Mouse (Mus musculus) midbrain, embryonic 11.5 days (tissue): ENCODE data around the gene Serf2. TPM values are rescaled to one million over a fixed set of nuclear protein-coding genes. Genes with fewer than 3 reads are reported as not detected.
"Not testable (repeated sequence)": the region's sequence is repeated elsewhere in the genome, so short reads cannot be mapped to it uniquely, and the experiment has no call there.

Experiments
- ATAC-seq: fragments of 200-750 bp; cut with Nextera tagmentation; 2 replicates; pipeline ENCODE4 v1.8.0; 2017; ENCODE audit warnings: moderate TSS enrichment, moderate library complexity; ENCODE audit not compliant: low FRiP score
- DNase-seq: peaks from one replicate; pipeline ENCODE4 v3.0.0; 2015; ENCODE audit warnings: low spot score; ENCODE audit errors: missing footprints
- H3K27ac ChIP-seq: fragments of 300-500 bp; sonication (generic); 2 replicates; pipeline ENCODE4 v1.5.1; 2014; ENCODE audit warnings: low read depth, low read length
- H3K27me3 ChIP-seq: fragments of 300-500 bp; sonication (generic); 2 replicates; pipeline ENCODE4 v1.6.1; 2014; ENCODE audit warnings: mild to moderate bottlenecking, low read length, moderate library complexity, mixed read lengths; ENCODE audit not compliant: control insufficient read depth, insufficient read depth
- H3K36me3 ChIP-seq: fragments of 300-500 bp; sonication (generic); 2 replicates; pipeline ENCODE4 v1.6.1; 2014; ENCODE audit warnings: mild to moderate bottlenecking, low read length, moderate library complexity, mixed read lengths; ENCODE audit not compliant: control insufficient read depth, insufficient read depth
- H3K4me1 ChIP-seq: fragments of 300-500 bp; sonication (generic); 2 replicates; pipeline ENCODE4 v1.6.1; 2014; ENCODE audit warnings: low read length; ENCODE audit not compliant: control insufficient read depth, insufficient read depth
- H3K4me2 ChIP-seq: fragments of 300-500 bp; sonication (generic); 2 replicates; pipeline ENCODE4 v1.6.1; 2014; ENCODE audit warnings: mild to moderate bottlenecking, moderate library complexity
- H3K4me3 ChIP-seq: fragments of 300-500 bp; sonication (generic); 2 replicates; pipeline ENCODE4 v1.5.1; 2014; ENCODE audit warnings: low read depth, low read length
- H3K9ac ChIP-seq: fragments of 300-500 bp; sonication (generic); 2 replicates; pipeline ENCODE4 v1.6.1; 2014; ENCODE audit warnings: low read length
- H3K9me3 ChIP-seq: fragments of 300-500 bp; sonication (generic); 2 replicates; pipeline ENCODE4 v1.6.1; 2016; ENCODE audit warnings: low read length; ENCODE audit not compliant: control insufficient read depth
- WGBS: fragments of 180-500 bp; shearing (Covaris S2); extraction: QIAGEN DNeasy Blood & Tissue Kit; methylation state at CpG from one replicate; pipeline ENCODE4 v1.1.7; 2014; 5-methylcytosine and 5-hydroxymethylcytosine counted together
- polyA plus RNA-seq: library from polyadenylated mRNA; unstranded; fragments of >200 nt; fragmentation: Nextera tagmentation; extraction: Ambion mirVana; gene quantifications from 2 replicates; pipeline ENCODE4 v1.2.1, GENCODE M21; 2014

The Serf2 gene
- polyA plus RNA-seq, 1 experiment from 2014 or later: 471 TPM

- Histone ChIP-seq H3K9me3 (no peaks in the 10 kb centered on the region), H3K9ac (peak overlapping the region; percentile 56; the same call in 1 of the 2 replicates), H3K27me3 (no peaks in the 10 kb centered on the region), H3K4me2 (peak overlapping the region; percentile 64), H3K36me3 (no peaks in the 10 kb centered on the region), H3K27ac (no peak overlapping the region; the same call in 1 of the 2 replicates), H3K4me3 (peak overlapping the region; percentile 57), H3K4me1 (no peaks in the 10 kb centered on the region; the same call in 1 of the 2 replicates)
- ATAC-seq (peak; percentile 61), DNase-seq (no peak)
- WGBS: 40% methylated on average over 8 of the region's 8 CpGs
Observed at GRCm38 (mm10) chr2:121474180-121474535, 25.2 kb downstream of the Serf2 start.

GRCm38 (mm10) chr2:121475306-121475705 lies 26.3 kb downstream of the Serf2 start:
- H3K9ac ChIP-seq, H3K36me3 ChIP-seq, H3K9me3 ChIP-seq, H3K4me1 ChIP-seq, H3K27ac ChIP-seq, H3K4me3 ChIP-seq, H3K27me3 ChIP-seq, H3K4me2 ChIP-seq, ATAC-seq: not testable (repeated sequence)
- DNase-seq: peak; percentile 73
- WGBS: 87% methylated on average over 2 of the region's 2 CpGs

- Histone ChIP-seq H3K36me3 (no peaks in the 10 kb centered on the region), H3K9me3 (no peaks in the 10 kb centered on the region), H3K27ac (no peak overlapping the region), H3K9ac (no peak overlapping the region), H3K4me3 (no peak overlapping the region), H3K4me1 (no peaks in the 10 kb centered on the region; the same call in 1 of the 2 replicates), H3K27me3 (no peaks in the 10 kb centered on the region), H3K4me2 (no peak overlapping the region)
- peak; percentile 62 for DNase-seq
- WGBS: 74% methylated on average over 3 of the region's 3 CpGs
- no peak for ATAC-seq
Observed at GRCm38 (mm10) chr2:121477491-121478266, 28.7 kb downstream of the Serf2 start.

GRCm38 (mm10) chr2:121480498-121480897 lies 31.5 kb downstream of the Serf2 start:
- H3K27me3 ChIP-seq: no peaks in the 10 kb centered on the region
- 63% methylated on average over 3 of the region's 3 CpGs for WGBS
- DNase-seq: peak; percentile 78
- H3K27ac ChIP-seq: no peak overlapping the region
- H3K36me3 ChIP-seq: no peaks in the 10 kb centered on the region
- no peak overlapping the region for H3K4me2 ChIP-seq
- no peak overlapping the region for H3K4me3 ChIP-seq
- H3K9me3 ChIP-seq: no peaks in the 10 kb centered on the region
- no peak overlapping the region for H3K9ac ChIP-seq
- no peaks in the 10 kb centered on the region for H3K4me1 ChIP-seq
- ATAC-seq: no peak

DNA sequence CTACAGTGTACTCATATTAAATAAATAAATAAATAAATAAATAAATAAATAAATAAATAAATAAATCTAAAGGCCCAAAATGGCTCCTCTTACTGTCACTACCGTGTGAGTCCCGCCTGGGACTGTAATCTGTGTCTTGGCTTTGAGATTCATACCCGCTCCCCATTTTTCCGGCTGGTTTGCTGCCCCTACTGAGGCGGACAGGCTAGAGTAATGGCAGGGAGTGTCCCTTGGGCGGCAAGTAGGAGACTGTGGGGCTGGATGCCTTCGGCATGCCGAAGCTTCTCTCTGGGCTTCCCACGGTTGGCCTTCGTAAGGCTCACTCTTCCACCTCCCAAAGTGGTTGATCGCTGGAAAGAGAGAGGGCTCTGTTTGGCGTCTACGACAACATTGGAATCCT lies 31.9 kb downstream of the Serf2 start:
- 88% methylated on average over 13 of the region's 13 CpGs for WGBS
- not testable (repeated sequence) for H3K4me1 ChIP-seq, H3K36me3 ChIP-seq, H3K27ac ChIP-seq, H3K4me3 ChIP-seq, H3K9me3 ChIP-seq, H3K9ac ChIP-seq, H3K4me2 ChIP-seq, H3K27me3 ChIP-seq, ATAC-seq
- DNase-seq: peak; percentile 31

DNA sequence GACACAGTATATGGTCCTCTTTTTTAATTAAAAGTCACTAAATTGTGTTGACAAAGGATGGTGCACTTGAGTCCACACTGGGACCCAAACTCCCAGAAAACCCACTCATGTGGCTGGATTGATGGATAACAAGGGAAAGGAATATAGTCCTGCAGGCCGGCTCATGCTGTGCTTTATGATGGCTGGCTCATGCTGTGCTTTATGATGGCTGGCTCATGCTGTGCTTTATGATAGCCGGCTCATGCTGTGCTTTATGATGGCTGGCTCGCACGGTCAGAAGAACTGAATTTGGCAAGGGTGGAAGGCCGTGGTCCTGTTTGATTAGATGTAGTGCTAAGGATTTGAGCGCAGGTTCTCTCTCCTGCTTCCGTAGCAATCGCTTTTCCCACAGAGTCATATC lies 34.6 kb downstream of the Serf2 start:
- Histone ChIP-seq H3K9ac (no peak overlapping the region), H3K36me3 (no peaks in the 10 kb centered on the region), H3K27me3 (no peaks in the 10 kb centered on the region), H3K27ac (no peak overlapping the region), H3K4me3 (no peak overlapping the region), H3K4me2 (no peak overlapping the region), H3K9me3 (no peaks in the 10 kb centered on the region), H3K4me1 (no peaks in the 10 kb centered on the region)
- DNase-seq (peak; percentile 44), ATAC-seq (no peak)
- WGBS: 54% methylated on average over 8 of the region's 8 CpGs

- not testable (repeated sequence) for H3K27ac ChIP-seq, H3K4me1 ChIP-seq, H3K4me3 ChIP-seq, ATAC-seq, H3K9me3 ChIP-seq, H3K27me3 ChIP-seq, H3K9ac ChIP-seq, H3K36me3 ChIP-seq, H3K4me2 ChIP-seq, DNase-seq
- 71% methylated on average over 1 of the region's 2 CpGs for WGBS
Observed at GRCm38 (mm10) chr2:121484403-121484802, 35.4 kb downstream of the Serf2 start.

DNA sequence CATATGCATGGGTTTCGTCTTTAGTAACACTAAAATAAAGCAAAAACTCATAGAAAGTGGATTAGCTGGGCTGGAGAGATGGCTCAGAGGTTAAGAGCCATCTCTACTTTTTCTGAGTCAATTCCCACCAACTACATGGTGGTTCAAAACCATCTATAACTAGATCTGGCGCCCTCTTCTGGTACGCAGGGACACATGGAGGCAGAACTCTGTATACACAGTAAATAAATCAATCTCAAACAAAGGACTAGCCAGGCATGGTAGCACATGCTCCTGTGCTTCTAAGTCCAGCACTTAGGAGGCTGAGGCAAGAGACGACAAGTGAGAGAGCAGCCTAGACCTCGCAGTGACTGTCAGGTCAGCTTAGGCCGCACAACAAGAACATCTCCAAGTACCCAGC lies 52.6 kb downstream of the Serf2 start:
- not testable (repeated sequence) for H3K4me1 ChIP-seq, H3K36me3 ChIP-seq, H3K9ac ChIP-seq, H3K4me2 ChIP-seq, H3K27ac ChIP-seq, H3K9me3 ChIP-seq, DNase-seq, ATAC-seq, H3K27me3 ChIP-seq, H3K4me3 ChIP-seq
- 100% methylated on average over 1 of the region's 6 CpGs for WGBS

DNA sequence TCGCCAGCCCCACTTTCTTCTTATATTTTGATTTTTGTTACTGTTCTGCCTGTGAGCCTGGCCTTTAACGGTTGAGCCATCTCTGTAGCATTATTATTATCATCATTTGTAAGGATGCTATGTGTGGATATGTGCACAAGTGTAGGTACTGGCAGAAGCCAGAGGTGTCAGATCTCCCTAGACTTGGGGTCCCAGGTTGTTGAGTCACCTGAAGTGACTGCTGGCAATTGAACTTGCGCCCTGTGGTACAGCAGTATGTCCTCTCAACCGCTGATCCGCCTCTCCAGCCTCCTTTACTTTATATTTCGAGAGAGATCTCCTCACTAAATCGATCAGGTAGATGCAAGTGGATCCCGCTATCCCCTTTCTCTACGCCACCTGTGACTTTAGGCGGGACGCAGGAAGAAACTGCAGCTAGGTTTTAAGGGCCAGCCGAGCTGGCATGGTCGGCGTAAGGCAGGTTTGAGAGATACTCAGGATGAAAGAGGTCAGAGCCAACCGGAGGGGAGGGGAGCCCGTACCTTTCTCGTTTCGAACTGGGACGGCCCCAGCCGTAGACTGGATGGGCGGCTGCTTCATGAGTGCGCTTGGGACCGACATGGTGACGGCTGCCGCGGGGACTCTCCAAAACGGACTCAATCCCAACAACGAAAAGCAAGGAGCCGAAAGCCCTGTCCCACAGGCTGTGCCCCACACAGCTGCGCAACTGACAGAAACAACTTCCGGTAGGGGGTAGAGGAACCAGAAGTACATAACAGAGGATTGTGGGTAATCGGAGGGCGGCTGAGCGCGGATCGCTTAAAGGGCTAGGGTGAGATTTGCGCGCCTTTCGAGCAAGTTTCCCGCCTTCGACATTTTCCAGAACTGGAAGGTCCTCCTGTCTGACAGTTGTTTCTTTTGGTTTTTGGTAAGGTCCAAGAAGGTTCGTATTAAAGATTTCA lies 57.2 kb downstream of the Serf2 start, which contains the start of the genes Mfap1a and Wdr76:
Gene Mfap1a, minus strand, starts transcription at position 724 of the 941 bp plus-strand sequence.
Gene Wdr76, plus strand, starts transcription at position 782 of the 941 bp plus-strand sequence.
- DNase-seq (peak; percentile 98), ATAC-seq (peak; percentile 94)
- not testable (repeated sequence) for H3K4me1 ChIP-seq, H3K9me3 ChIP-seq, H3K36me3 ChIP-seq, H3K27ac ChIP-seq, H3K27me3 ChIP-seq
- Histone ChIP-seq H3K4me2 (peak within 1 kb of the TSS; percentile 69), H3K4me3 (peak within 1 kb of the TSS; percentile 52), H3K9ac (peak within 1 kb of the TSS; percentile 65)
- WGBS: 4% methylated on average over 40 of the region's 42 CpGs
